21 mouse cellular contexts compared by ENCODE assay signal in the genomic region with DNA sequence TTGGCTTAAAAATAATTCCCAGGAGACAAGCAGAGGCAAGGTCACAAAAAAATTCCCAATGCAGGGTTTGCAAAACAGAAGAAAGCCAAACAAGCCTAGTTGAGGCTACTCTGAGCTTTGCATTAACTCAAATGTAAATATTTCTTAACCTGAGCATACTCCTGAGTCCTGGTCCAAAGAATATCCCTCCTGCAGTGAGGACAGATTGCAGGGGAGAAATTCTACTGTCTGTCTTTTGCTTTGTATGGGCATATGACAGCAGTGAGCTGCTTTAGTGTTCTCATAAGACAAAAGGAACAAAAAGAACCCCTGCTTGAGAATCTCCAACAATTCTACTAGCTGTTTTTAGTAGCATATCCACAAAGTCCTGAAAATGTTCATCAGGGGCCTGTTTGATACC.
"Had no signal": no experiment of that assay in that cellular context is flagged by ENCODE, and none has a peak within 500 bp of the region (broad histone marks: within the 10 kb centered on the region; RNA-seq: fewer than 3 reads in every experiment).

No protein-coding gene starts in this region.

- H3K4me2 ChIP-seq: limb, embryonic 12.5 days; limb, embryonic 15.5 days; liver, embryonic 13.5 days; lung, embryonic 15.5 days; midbrain, embryonic 13.5 days had no signal

- H3K27me3 ChIP-seq: limb, embryonic 12.5 days; limb, embryonic 15.5 days; liver, embryonic 13.5 days; lung, embryonic 15.5 days; megakaryocyte, embryonic 14.5 days; midbrain, embryonic 13.5 days had no signal

- H3K9me3 ChIP-seq: limb, embryonic 12.5 days; limb, embryonic 15.5 days; liver, embryonic 13.5 days; lung, embryonic 15.5 days; midbrain, embryonic 10.5 days; midbrain, embryonic 13.5 days had no signal

- H3K9ac ChIP-seq: limb, embryonic 12.5 days; limb, embryonic 15.5 days; liver, embryonic 13.5 days; lung, embryonic 15.5 days; midbrain, embryonic 13.5 days had no signal

- ATAC-seq: midbrain, embryonic 13.5 days had no signal

- H3K27ac ChIP-seq: layer of hippocampus, adult 2 months; left cerebral cortex, adult 2 months; limb, embryonic 12.5 days; limb, embryonic 15.5 days; liver, embryonic 13.5 days; lung, embryonic 15.5 days; midbrain, embryonic 10.5 days; midbrain, embryonic 13.5 days; stomach, postnatal 0 days had no signal

- H3K4me1 ChIP-seq: limb, embryonic 12.5 days; limb, embryonic 15.5 days; liver, embryonic 13.5 days; lung, embryonic 15.5 days; megakaryocyte, embryonic 14.5 days; midbrain, embryonic 10.5 days; midbrain, embryonic 13.5 days had no signal

- H3K36me3 ChIP-seq: limb, embryonic 12.5 days; limb, embryonic 15.5 days; liver, embryonic 13.5 days; lung, embryonic 15.5 days; midbrain, embryonic 10.5 days; midbrain, embryonic 13.5 days had no signal

- H3K4me3 ChIP-seq: layer of hippocampus, adult 2 months; left cerebral cortex, adult 2 months; limb, embryonic 12.5 days; limb, embryonic 15.5 days; liver, embryonic 13.5 days; lung, embryonic 15.5 days; megakaryocyte, embryonic 14.5 days; midbrain, embryonic 10.5 days; midbrain, embryonic 13.5 days had no signal

- DNase-seq: kidney, adult 18-20 months; kidney, adult 9 months; kidney, postnatal 14 days; layer of hippocampus, postnatal 36 days; left cerebral cortex, postnatal 4 days; liver, embryonic 13.5 days; lung, adult 18-20 months; lung, postnatal 10 days; lung, postnatal 36 days; thymus, adult 2 months; thymus, postnatal 14 days; thymus, postnatal 4 days had no signal
